Mouse (Mus musculus): ENCODE results near the gene Ifitm10. TPM values are rescaled to one million over a fixed set of nuclear protein-coding genes. Genes with fewer than 3 reads are reported as not detected.

Ifitm10 gene
- polyA plus RNA-seq, 1 experiment from 2014 or later = 14.7 TPM

GRCm38 (mm10) chr7:142357566-142357965, 16.0 kb downstream of the Ifitm10 start:
- no peaks in the 10 kb centered on the region for H3K9me3 ChIP-seq (replicated peaks)
- no peak overlapping the region for H3K4me2 ChIP-seq
- H3K4me3 ChIP-seq (replicated peaks) = no peak overlapping the region
- no peaks in the 10 kb centered on the region for H3K27me3 ChIP-seq (replicated peaks)
- no peak overlapping the region for H3K27ac ChIP-seq (replicated peaks)
- no peaks in the 10 kb centered on the region for H3K36me3 ChIP-seq
- WGBS = 83% methylated on average over 3 of the region's 3 CpGs
- no peak for ATAC-seq (ENCODE audit: low FRiP score)
- H3K4me1 ChIP-seq = no peaks in the 10 kb centered on the region
- H3K9ac ChIP-seq (replicated peaks) = no peak overlapping the region

GRCm38 (mm10) chr7:142354661-142355233, 18.8 kb downstream of the Ifitm10 start:
- Histone ChIP-seq H3K27ac (replicated peaks) (no peak overlapping the region), H3K4me2 (no peak overlapping the region), H3K9ac (replicated peaks) (no peak overlapping the region), H3K4me3 (replicated peaks) (no peak overlapping the region), H3K27me3 (replicated peaks) (no peaks in the 10 kb centered on the region), H3K4me1 (no peaks in the 10 kb centered on the region), H3K9me3 (replicated peaks) (no peaks in the 10 kb centered on the region), H3K36me3 (no peaks in the 10 kb centered on the region)
- no peak for ATAC-seq (ENCODE audit: low FRiP score)
- WGBS = 80% methylated on average over 8 of the region's 8 CpGs

GRCm38 (mm10) chr7:142353854-142354253, 19.7 kb downstream of the Ifitm10 start:
- no peak overlapping the region for H3K9ac ChIP-seq (replicated peaks)

GRCm38 (mm10) chr7:142351569-142351968, 22.0 kb downstream of the Ifitm10 start:
- H3K36me3 ChIP-seq = no peaks in the 10 kb centered on the region
- no peaks in the 10 kb centered on the region for H3K4me1 ChIP-seq
- H3K27ac ChIP-seq (replicated peaks) = no peak overlapping the region
- ATAC-seq (ENCODE audit: low FRiP score) = no peak
- no peak overlapping the region for H3K9ac ChIP-seq (replicated peaks)
- 65% methylated on average over 5 of the region's 5 CpGs for WGBS
- no peak overlapping the region for H3K4me3 ChIP-seq (replicated peaks)
- no peaks in the 10 kb centered on the region for H3K27me3 ChIP-seq (replicated peaks)
- H3K9me3 ChIP-seq (replicated peaks) = no peaks in the 10 kb centered on the region
- H3K4me2 ChIP-seq = no peak overlapping the region

More at GRCm38 (mm10) chr7:142353854-142354253, 19.7 kb downstream of the Ifitm10 start:
- Histone ChIP-seq H3K4me3 (replicated peaks) (no peak overlapping the region), H3K27me3 (replicated peaks) (no peaks in the 10 kb centered on the region), H3K4me2 (no peak overlapping the region), H3K4me1 (no peaks in the 10 kb centered on the region), H3K36me3 (no peaks in the 10 kb centered on the region), H3K27ac (replicated peaks) (no peak overlapping the region), H3K9me3 (replicated peaks) (no peaks in the 10 kb centered on the region)
- ATAC-seq (ENCODE audit: low FRiP score) = no peak
- WGBS = 76% methylated on average over 5 of the region's 5 CpGs

GRCm38 (mm10) chr7:142349308-142349961, 24.1 kb downstream of the Ifitm10 start:
- WGBS = 22% methylated on average over 9 of the region's 9 CpGs
- ATAC-seq (ENCODE audit: low FRiP score) = peak; percentile 59; the same call in 1 of the 2 replicates
- Histone ChIP-seq H3K4me2 (0 out of 2 replicates have a peak overlapping the region, but pooled peaks have one; percentile 3), H3K4me3 (replicated peaks) (no peak overlapping the region), H3K27ac (replicated peaks) (no peak overlapping the region), H3K4me1 (no peaks in the 10 kb centered on the region), H3K9me3 (replicated peaks) (no peaks in the 10 kb centered on the region), H3K27me3 (replicated peaks) (no peaks in the 10 kb centered on the region), H3K9ac (replicated peaks) (no peak overlapping the region), H3K36me3 (no peaks in the 10 kb centered on the region)

GRCm38 (mm10) chr7:142347542-142347941, 26.0 kb downstream of the Ifitm10 start:
- H3K27me3 ChIP-seq (replicated peaks) = no peaks in the 10 kb centered on the region
- no peaks in the 10 kb centered on the region for H3K4me1 ChIP-seq
- H3K9ac ChIP-seq (replicated peaks) = no peak overlapping the region
- no peak overlapping the region for H3K27ac ChIP-seq (replicated peaks)
- no peaks in the 10 kb centered on the region for H3K36me3 ChIP-seq
- H3K9me3 ChIP-seq (replicated peaks) = no peaks in the 10 kb centered on the region
- WGBS = 84% methylated on average over 4 of the region's 4 CpGs
- no peak for ATAC-seq (ENCODE audit: low FRiP score)
- H3K4me3 ChIP-seq (replicated peaks) = no peak overlapping the region
- H3K4me2 ChIP-seq = no peak overlapping the region

- no peak for ATAC-seq (ENCODE audit: low FRiP score)
- 79% methylated on average over 3 of the region's 3 CpGs for WGBS
- Histone ChIP-seq H3K27me3 (replicated peaks) (no peaks in the 10 kb centered on the region), H3K4me2 (no peak overlapping the region), H3K27ac (replicated peaks) (no peak overlapping the region), H3K4me1 (no peaks in the 10 kb centered on the region), H3K9ac (replicated peaks) (no peak overlapping the region), H3K36me3 (no peaks in the 10 kb centered on the region), H3K4me3 (replicated peaks) (no peak overlapping the region), H3K9me3 (replicated peaks) (no peaks in the 10 kb centered on the region)
Observed at GRCm38 (mm10) chr7:142342247-142342640, 31.3 kb downstream of the Ifitm10 start.

GRCm38 (mm10) chr7:142341564-142342246, 31.8 kb downstream of the Ifitm10 start:
- Histone ChIP-seq H3K9ac (replicated peaks) (no peak overlapping the region), H3K27ac (replicated peaks) (no peak overlapping the region), H3K4me3 (replicated peaks) (no peak overlapping the region), H3K9me3 (replicated peaks) (no peaks in the 10 kb centered on the region), H3K27me3 (replicated peaks) (no peaks in the 10 kb centered on the region), H3K4me1 (no peaks in the 10 kb centered on the region), H3K36me3 (no peaks in the 10 kb centered on the region), H3K4me2 (no peak overlapping the region)
- no peak for ATAC-seq (ENCODE audit: low FRiP score)
- WGBS = 76% methylated on average over 10 of the region's 10 CpGs

GRCm38 (mm10) chr7:142340269-142340970, 33.1 kb downstream of the Ifitm10 start:
- Histone ChIP-seq H3K27me3 (replicated peaks) (no peaks in the 10 kb centered on the region), H3K9ac (replicated peaks) (no peak overlapping the region), H3K36me3 (no peaks in the 10 kb centered on the region), H3K4me3 (replicated peaks) (no peak overlapping the region), H3K4me2 (no peak overlapping the region), H3K27ac (replicated peaks) (no peak overlapping the region), H3K4me1 (no peaks in the 10 kb centered on the region), H3K9me3 (replicated peaks) (no peaks in the 10 kb centered on the region)
- ATAC-seq (ENCODE audit: low FRiP score) = no peak
- WGBS = 54% methylated on average over 10 of the region's 10 CpGs

GRCm38 (mm10) chr7:142335151-142335550, 38.4 kb downstream of the Ifitm10 start:
- Histone ChIP-seq H3K4me2 (no peak overlapping the region), H3K9ac (replicated peaks) (no peak overlapping the region), H3K4me1 (no peaks in the 10 kb centered on the region), H3K27ac (replicated peaks) (no peak overlapping the region), H3K4me3 (replicated peaks) (no peak overlapping the region), H3K9me3 (replicated peaks) (no peaks in the 10 kb centered on the region), H3K36me3 (no peaks in the 10 kb centered on the region), H3K27me3 (replicated peaks) (no peaks in the 10 kb centered on the region)
- WGBS = 72% methylated on average over 8 of the region's 8 CpGs
- ATAC-seq (ENCODE audit: low FRiP score) = no peak

GRCm38 (mm10) chr7:142334246-142334645, 39.3 kb downstream of the Ifitm10 start:
- 3% methylated on average over 3 of the region's 3 CpGs for WGBS
- no peak overlapping the region for H3K9ac ChIP-seq (replicated peaks)

More at GRCm38 (mm10) chr7:142334246-142334645, 39.3 kb downstream of the Ifitm10 start:
- Histone ChIP-seq H3K9me3 (replicated peaks) (no peaks in the 10 kb centered on the region), H3K4me3 (replicated peaks) (no peak overlapping the region), H3K27me3 (replicated peaks) (no peaks in the 10 kb centered on the region), H3K27ac (replicated peaks) (no peak overlapping the region), H3K36me3 (no peaks in the 10 kb centered on the region), H3K4me2 (no peak overlapping the region), H3K4me1 (no peaks in the 10 kb centered on the region)
- peak; percentile 82 for ATAC-seq (ENCODE audit: low FRiP score)
